Mouse (Mus musculus) neural tube, embryonic 13.5 days (tissue): ENCODE results near the gene Rfc5. TPM values are rescaled to one million over a fixed set of nuclear protein-coding genes. Genes with fewer than 3 reads are reported as not detected.
A peak's percentile ranks its signal among the peaks of the same experiment; 100 is the strongest.
"Not testable (repeated sequence)": the region's sequence is repeated elsewhere in the genome, so short reads cannot be mapped to it uniquely, and the experiment has no call there.

Experiments used
- ATAC-seq: fragments of 200-750 bp; cut with Nextera tagmentation; 2 replicates; pipeline ENCODE4 v1.8.0; 2017; ENCODE audit warnings: low read depth, mild to moderate bottlenecking, moderate TSS enrichment, moderate library complexity
- H3K27ac ChIP-seq: fragments of 300-500 bp; sonication (generic); replicated peaks from 2 replicates; pipeline ENCODE4 v1.5.1; 2015; ENCODE audit warnings: moderate library complexity, mild to moderate bottlenecking, inconsistent platforms
- H3K27me3 ChIP-seq: fragments of 300-500 bp; sonication (generic); 2 replicates; pipeline ENCODE4 v1.6.1; 2015; ENCODE audit warnings: mild to moderate bottlenecking, inconsistent platforms
- H3K36me3 ChIP-seq: fragments of 300-500 bp; sonication (generic); 2 replicates; pipeline ENCODE4 v1.6.1; 2015; ENCODE audit warnings: mild to moderate bottlenecking, inconsistent platforms
- H3K4me1 ChIP-seq: fragments of 300-500 bp; sonication (generic); replicated peaks from 2 replicates; pipeline ENCODE4 v1.6.1; 2015; ENCODE audit warnings: inconsistent platforms
- H3K4me2 ChIP-seq: fragments of 300-500 bp; sonication (generic); 2 replicates; pipeline ENCODE4 v1.6.1; 2015; ENCODE audit warnings: inconsistent platforms, mild to moderate bottlenecking, moderate library complexity
- H3K4me3 ChIP-seq: fragments of 300-500 bp; sonication (generic); 2 replicates; pipeline ENCODE4 v1.5.1; 2015; ENCODE audit warnings: mild to moderate bottlenecking, inconsistent platforms
- H3K9ac ChIP-seq: fragments of 300-500 bp; sonication (generic); 2 replicates; pipeline ENCODE4 v1.6.1; 2015; ENCODE audit warnings: moderate library complexity, mild to moderate bottlenecking, inconsistent platforms
- H3K9me3 ChIP-seq: fragments of 300-500 bp; sonication (generic); 2 replicates; pipeline ENCODE4 v1.6.1; 2016; ENCODE audit warnings: inconsistent platforms
- WGBS: fragments of 180-500 bp; shearing (Covaris S2); methylation state at CpG from one replicate; pipeline ENCODE4 v1.1.7; 2015; 5-methylcytosine and 5-hydroxymethylcytosine counted together
- polyA plus RNA-seq: library from polyadenylated mRNA; unstranded; fragments of >200 nt; fragmentation: Nextera tagmentation; extraction: Ambion mirVana; gene quantifications from 2 replicates; pipeline ENCODE4 v1.2.1, GENCODE M21; 2015

Gene Rfc5
- polyA plus RNA-seq: 30.2 and 35.8 TPM in 2 replicates

- under 1% methylated on average over 44 of the region's 44 CpGs for WGBS
- no peaks in the 10 kb centered on the region for H3K9me3 ChIP-seq
- peaks cover 21% of the 10 kb centered on the region for H3K36me3 ChIP-seq
- peak within 1 kb of the TSS; percentile 80 for H3K4me3 ChIP-seq
- peak; percentile 96 for ATAC-seq
- H3K4me2 ChIP-seq: peak within 1 kb of the TSS; percentile 81
- peaks cover 10% of the 10 kb centered on the region for H3K4me1 ChIP-seq
- no peaks in the 10 kb centered on the region for H3K27me3 ChIP-seq
- H3K9ac ChIP-seq: peak within 1 kb of the TSS; percentile 89
- H3K27ac ChIP-seq: peak within 1 kb of the TSS; percentile 59
Observed at GRCm38 (mm10) chr5:117388877-117389276, at the start of gene Rfc5. Gene Rfc5, minus strand, starts transcription at chr5:117389047.

DNA sequence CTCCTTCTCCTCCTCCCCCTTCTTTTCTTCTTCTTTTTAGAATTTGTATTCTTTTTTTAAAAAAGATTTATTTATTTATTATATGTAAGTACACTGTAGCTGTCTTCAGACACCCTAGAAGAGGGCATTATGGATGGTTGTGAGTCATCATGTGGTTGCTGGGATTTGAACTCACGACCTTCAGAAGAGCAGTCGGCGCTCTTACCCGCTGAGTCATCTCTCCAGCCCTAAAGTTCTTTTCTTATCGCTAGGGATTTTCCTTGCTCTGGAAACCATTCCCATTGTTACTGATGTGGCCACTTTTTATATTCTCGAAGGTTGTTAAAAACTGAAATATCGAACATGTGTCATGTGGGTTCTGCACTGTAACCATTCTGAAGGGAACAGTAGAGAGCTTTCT lies 44.7 kb upstream of the Rfc5 start:
- H3K27ac ChIP-seq, H3K9ac ChIP-seq, H3K9me3 ChIP-seq, H3K4me3 ChIP-seq, ATAC-seq, H3K4me2 ChIP-seq, H3K36me3 ChIP-seq, H3K27me3 ChIP-seq, H3K4me1 ChIP-seq: not testable (repeated sequence)
- 92% methylated on average over 7 of the region's 7 CpGs for WGBS

DNA sequence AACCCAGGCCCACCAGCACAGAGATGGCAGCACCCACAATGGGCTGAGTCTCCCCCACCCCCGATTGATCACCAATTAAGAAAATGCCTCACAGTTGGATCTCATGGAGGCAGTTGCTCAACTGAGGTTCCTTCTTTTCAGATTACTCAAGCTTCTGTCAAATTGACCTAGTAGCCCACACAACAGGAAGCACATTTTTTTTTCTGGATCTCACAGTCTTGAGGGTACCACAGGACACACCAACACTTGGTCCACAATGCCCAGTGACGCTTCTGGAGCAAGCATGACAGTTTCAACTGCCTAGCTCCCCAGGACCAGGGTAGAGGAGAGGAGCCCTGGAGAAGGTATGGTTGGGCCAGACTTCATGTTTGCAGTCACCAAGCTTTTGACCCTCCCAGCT lies 28.6 kb upstream of the Rfc5 start:
- WGBS: 76% methylated on average over 2 of the region's 2 CpGs
- Histone ChIP-seq H3K27ac (no peak overlapping the region), H3K4me3 (no peak overlapping the region), H3K9ac (no peak overlapping the region), H3K9me3 (no peaks in the 10 kb centered on the region), H3K4me1 (peaks cover 27% of the 10 kb centered on the region), H3K27me3 (peaks cover under 1% of the 10 kb centered on the region), H3K4me2 (no peak overlapping the region), H3K36me3 (no peaks in the 10 kb centered on the region)
- no peak for ATAC-seq

- peaks cover 12% of the 10 kb centered on the region for H3K27me3 ChIP-seq
- H3K4me3 ChIP-seq: peak overlapping the region; percentile 68
- peak; percentile 16 for ATAC-seq
- peak overlapping the region; percentile 70 for H3K4me2 ChIP-seq
- no peaks in the 10 kb centered on the region for H3K9me3 ChIP-seq
- H3K27ac ChIP-seq: peak overlapping the region; percentile 99
- no peaks in the 10 kb centered on the region for H3K36me3 ChIP-seq
- H3K9ac ChIP-seq: peak overlapping the region; percentile 88
- 22% methylated on average over 19 of the region's 19 CpGs for WGBS
- peaks cover 27% of the 10 kb centered on the region for H3K4me1 ChIP-seq
Observed at GRCm38 (mm10) chr5:117415011-117415912, 26.4 kb upstream of the Rfc5 start.

GRCm38 (mm10) chr5:117414611-117415010 lies 25.8 kb upstream of the Rfc5 start:
- ATAC-seq: peak; percentile 51

GRCm38 (mm10) chr5:117413507-117414501 lies 25.0 kb upstream of the Rfc5 start, which contains the start of gene Ksr2:
Gene Ksr2, plus strand, starts transcription at chr5:117414000.
- peak within 1 kb of the TSS; percentile 88 for H3K9ac ChIP-seq
- H3K27me3 ChIP-seq: peaks cover 12% of the 10 kb centered on the region
- H3K4me1 ChIP-seq: peaks cover 27% of the 10 kb centered on the region
- no peaks in the 10 kb centered on the region for H3K36me3 ChIP-seq
- peak within 1 kb of the TSS; percentile 70 for H3K4me2 ChIP-seq
- peak within 1 kb of the TSS; percentile 68 for H3K4me3 ChIP-seq
- under 1% methylated on average over 89 of the region's 89 CpGs for WGBS
- H3K9me3 ChIP-seq: no peaks in the 10 kb centered on the region
- peak within 1 kb of the TSS; percentile 99 for H3K27ac ChIP-seq
- peak; percentile 91 for ATAC-seq

More at GRCm38 (mm10) chr5:117414611-117415010, 25.8 kb upstream of the Rfc5 start:
- Histone ChIP-seq H3K27me3 (peaks cover 12% of the 10 kb centered on the region), H3K36me3 (no peaks in the 10 kb centered on the region), H3K4me3 (peak overlapping the region; percentile 68), H3K9me3 (no peaks in the 10 kb centered on the region), H3K4me2 (peak overlapping the region; percentile 70), H3K4me1 (peaks cover 27% of the 10 kb centered on the region), H3K9ac (peak overlapping the region; percentile 88), H3K27ac (peak overlapping the region; percentile 99)
- 3% methylated on average over 10 of the region's 10 CpGs for WGBS

DNA sequence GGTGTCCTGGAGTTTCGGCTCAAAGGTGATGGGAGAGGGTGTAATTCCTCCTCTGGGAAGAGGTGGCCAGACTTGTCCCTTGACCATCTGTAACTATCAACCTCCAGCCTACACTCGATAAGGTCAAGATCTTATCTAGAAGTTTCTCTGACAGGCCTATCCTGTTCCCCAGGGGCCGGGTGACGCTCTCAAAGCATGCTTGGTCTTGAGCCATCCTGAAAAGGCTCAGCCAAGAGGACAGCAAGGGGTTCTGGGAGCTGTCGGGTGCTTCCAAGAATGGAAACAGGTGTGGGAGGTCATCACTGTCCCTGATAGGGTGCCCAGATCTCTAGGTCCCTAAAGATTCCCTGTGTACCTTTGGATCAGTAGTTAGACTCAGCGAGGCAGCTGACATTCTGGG lies 20.5 kb upstream of the Rfc5 start:
- 78% methylated on average over 6 of the region's 6 CpGs for WGBS
- Histone ChIP-seq H3K4me2 (no peak overlapping the region), H3K4me1 (peaks cover 9% of the 10 kb centered on the region; the same call in 1 of the 2 replicates), H3K27me3 (peaks cover 12% of the 10 kb centered on the region), H3K9me3 (no peaks in the 10 kb centered on the region), H3K9ac (no peak overlapping the region), H3K27ac (no peak overlapping the region), H3K4me3 (no peak overlapping the region), H3K36me3 (no peaks in the 10 kb centered on the region)
- no peak for ATAC-seq

DNA sequence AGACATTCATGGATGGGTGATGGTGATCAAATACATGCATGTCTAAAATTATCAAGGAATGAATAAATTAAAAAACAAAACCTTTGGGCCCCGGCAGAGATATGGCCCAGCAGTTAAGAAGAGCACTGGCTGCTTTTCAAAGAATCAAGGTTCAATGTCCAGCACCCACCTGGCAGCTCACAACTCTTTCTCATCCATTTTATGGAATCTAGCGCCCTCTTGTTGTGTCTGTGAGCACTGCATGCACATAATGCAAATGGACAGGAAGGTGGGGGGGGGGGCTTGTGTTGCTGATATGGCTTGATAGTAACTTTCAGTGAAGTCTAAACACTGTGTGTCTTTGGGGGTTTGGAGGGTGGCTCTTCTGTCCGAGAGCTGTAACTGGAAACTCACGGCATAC lies 19.4 kb upstream of the Rfc5 start:
- ATAC-seq: no peak
- 70% methylated on average over 4 of the region's 4 CpGs for WGBS

DNA sequence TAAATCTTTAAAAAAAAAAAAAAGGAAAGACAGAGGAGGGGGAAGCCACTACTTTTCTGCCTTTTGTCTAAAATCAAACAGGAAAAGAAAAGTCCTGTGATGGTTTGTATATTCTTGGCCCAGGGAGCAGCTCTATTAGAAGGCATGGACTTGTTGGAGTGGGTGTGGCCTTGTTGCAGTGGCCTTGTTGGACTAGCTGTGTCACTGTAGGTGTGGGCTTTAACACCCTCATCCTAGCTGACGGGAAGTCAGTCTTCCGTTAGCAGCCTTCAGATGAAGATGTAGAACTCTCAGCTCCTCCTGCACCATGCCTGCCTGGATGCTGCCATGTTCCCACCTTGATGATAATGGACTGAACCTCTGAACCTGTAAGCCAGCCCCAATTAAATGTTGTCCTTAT lies 15.8 kb upstream of the Rfc5 start:
- H3K27me3 ChIP-seq, ATAC-seq: not testable (repeated sequence)

More for the DNA sequence above, 19.4 kb upstream of the Rfc5 start:
- no peak overlapping the region for H3K4me2 ChIP-seq
- H3K27me3 ChIP-seq: peaks cover 12% of the 10 kb centered on the region
- no peaks in the 10 kb centered on the region for H3K9me3 ChIP-seq
- H3K4me3 ChIP-seq: no peak overlapping the region
- H3K27ac ChIP-seq: no peak overlapping the region
- H3K4me1 ChIP-seq: peaks cover 5% of the 10 kb centered on the region; the same call in 1 of the 2 replicates
- H3K36me3 ChIP-seq: no peaks in the 10 kb centered on the region
- H3K9ac ChIP-seq: no peak overlapping the region

DNA sequence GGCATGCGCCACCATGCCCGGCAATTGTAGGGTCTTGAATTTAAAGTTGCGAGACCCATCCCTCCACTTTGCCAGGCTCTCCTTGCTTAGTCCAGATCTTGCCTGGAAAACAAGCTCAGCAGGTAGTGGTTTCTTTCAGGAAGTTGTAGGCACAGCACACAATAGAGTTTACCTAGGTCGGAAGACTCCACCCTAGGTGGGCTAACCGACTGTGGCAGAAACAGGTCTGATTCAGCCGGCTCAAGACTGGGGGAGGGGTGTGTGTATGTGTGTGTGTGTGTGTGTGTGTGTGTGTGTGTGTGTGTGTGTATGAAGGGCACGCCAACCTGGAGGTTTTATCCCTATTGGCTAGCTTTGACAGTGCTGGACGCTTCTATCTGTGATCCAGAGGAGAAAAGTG lies 14.8 kb upstream of the Rfc5 start:
- Histone ChIP-seq H3K4me2 (no peak overlapping the region), H3K4me1 (no peaks in the 10 kb centered on the region), H3K4me3 (no peak overlapping the region), H3K9me3 (no peaks in the 10 kb centered on the region), H3K36me3 (no peaks in the 10 kb centered on the region), H3K9ac (no peak overlapping the region), H3K27me3 (no peaks in the 10 kb centered on the region), H3K27ac (no peak overlapping the region)
- 86% methylated on average over 8 of the region's 8 CpGs for WGBS
- no peak for ATAC-seq

More for the DNA sequence above, 15.8 kb upstream of the Rfc5 start:
- H3K9ac ChIP-seq, H3K4me3 ChIP-seq, H3K4me1 ChIP-seq, H3K36me3 ChIP-seq, H3K9me3 ChIP-seq, H3K27ac ChIP-seq, H3K4me2 ChIP-seq: not testable (repeated sequence)
- 78% methylated on average over 2 of the region's 2 CpGs for WGBS

GRCm38 (mm10) chr5:117399281-117399680 lies 10.4 kb upstream of the Rfc5 start:
- no peak overlapping the region for H3K4me2 ChIP-seq
- no peak overlapping the region for H3K27ac ChIP-seq
- H3K36me3 ChIP-seq: no peaks in the 10 kb centered on the region
- H3K9ac ChIP-seq: no peak overlapping the region
- no peak overlapping the region for H3K4me3 ChIP-seq
- H3K4me1 ChIP-seq: 0 out of 2 replicates have a peak, but pooled peaks cover 5% of the 10 kb centered on the region
- no peak for ATAC-seq
- no peaks in the 10 kb centered on the region for H3K9me3 ChIP-seq
- WGBS: 68% methylated on average over 9 of the region's 9 CpGs
- no peaks in the 10 kb centered on the region for H3K27me3 ChIP-seq
